Comparison of ENCODE assay signal across 10 mouse cellular contexts in the genomic region with DNA sequence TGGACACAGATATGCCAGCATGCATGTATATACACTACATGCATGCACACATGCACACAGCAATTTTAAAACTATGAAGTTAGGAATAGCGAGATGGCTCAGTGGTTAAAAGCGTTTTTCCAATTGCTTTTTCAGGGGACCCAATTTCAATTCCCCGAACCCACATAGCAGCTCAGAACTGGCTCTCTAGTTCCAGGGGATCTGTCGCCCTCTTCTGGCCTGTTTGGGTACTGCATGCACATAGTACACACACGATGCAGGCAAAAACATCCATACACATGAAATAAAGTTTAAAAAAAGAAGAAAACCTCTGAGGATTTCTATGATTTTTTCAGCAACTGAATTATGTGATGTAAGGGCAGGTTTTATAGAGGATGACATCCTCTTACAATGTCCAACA. TPM values are rescaled to one million over a fixed set of nuclear protein-coding genes. Genes with fewer than 3 reads are reported as not detected.
DNase-seq lines count a peak whose midpoint lies in the region; TF ChIP-seq lines count a peak whose summit lies in the region.
"Had no signal": no experiment of that assay in that cellular context is flagged by ENCODE, and none has a peak within 500 bp of the region (broad histone marks: within the 10 kb centered on the region; RNA-seq: fewer than 3 reads in every experiment).

No protein-coding gene starts in this region.

- no peak for TF ChIP-seq POLR2A in bone marrow, adult 2 months (IDR thresholded peaks at IDR 0.05; ENCODE audit: borderline replicate concordance, control insufficient read depth, low read depth, low read length)

- H3K4me3 ChIP-seq in bone marrow, adult 2 months (replicated peaks; ENCODE audit: control insufficient read depth, low read depth, low read length) = no peak overlapping the region

- H3K4me1 ChIP-seq in bone marrow, adult 2 months (ENCODE audit: control insufficient read depth, insufficient read depth, low read length) = no peaks in the 10 kb centered on the region

- no peaks in the 10 kb centered on the region for H3K36me3 ChIP-seq in splenic B cell, adult 2 months (ENCODE audit: control insufficient read depth, insufficient read depth, low read length, poor library complexity, severe bottlenecking)

- no peak overlapping the region for H3K27ac ChIP-seq in bone marrow, adult 2 months (ENCODE audit: control insufficient read depth, insufficient read depth, low read depth, low read length, poor library complexity)
- H3K27ac ChIP-seq: macrophage had no signal

- 63% methylated on average over 5 of the region's 5 CpGs for WGBS in bone marrow, adult 2 months

- no peaks in the 10 kb centered on the region for H3K27me3 ChIP-seq in splenic B cell, adult 2 months (ENCODE audit: control insufficient read depth, insufficient read depth, low read length, poor library complexity, severe bottlenecking)

- peak; percentile 41 for TF ChIP-seq CTCF in bone marrow, adult 2 months (IDR thresholded peaks at IDR 0.05; ENCODE audit: control insufficient read depth, insufficient read depth, low read length)

- DNase-seq in kidney, adult 18-20 months = peak; percentile 33
- no peak for DNase-seq in kidney, postnatal 14 days
- DNase-seq in retina, adult 2 months (ENCODE audit: low read depth, low spot score) = peak; percentile 15
- no peak for DNase-seq in retina, postnatal 1 day
- peak; percentile 13 for DNase-seq in splenic B cell, adult 2 months (ENCODE audit: low read depth, low spot score)
- DNase-seq in adipocyte (ENCODE audit: low spot score) = no peak
- no peak for DNase-seq in urinary bladder, postnatal 36 days (ENCODE audit: low spot score in 2 of 2)

RNA-seq across cellular contexts. Expression of gene Olfr1349, which starts 3.4 kb away (rescaled TPM):
- not detected in 2 replicates for polyA plus RNA-seq in bone marrow, adult 2 months (2011; ENCODE audit: insufficient read depth, insufficient read length, low replicate concordance, missing spikeins)
- polyA plus RNA-seq: forebrain, embryonic 14.5 days; macrophage had no signal

RNA-seq across cellular contexts. Expression of gene Olfr1348, which starts 17.6 kb away (rescaled TPM):
- polyA plus RNA-seq in bone marrow, adult 2 months (2011; ENCODE audit: insufficient read depth, insufficient read length, low replicate concordance, missing spikeins) = not detected in 2 replicates
- polyA plus RNA-seq: forebrain, embryonic 14.5 days; macrophage had no signal

RNA-seq across cellular contexts. Expression of gene Olfr1347, which starts 26.6 kb away (rescaled TPM):
- polyA plus RNA-seq in bone marrow, adult 2 months (2011; ENCODE audit: insufficient read depth, insufficient read length, low replicate concordance, missing spikeins) = not detected in 2 replicates
- polyA plus RNA-seq: forebrain, embryonic 14.5 days; macrophage had no signal

RNA-seq across cellular contexts. Expression of gene Olfr1350, which starts 38.5 kb away (rescaled TPM):
- not detected in 2 replicates for polyA plus RNA-seq in bone marrow, adult 2 months (2011; ENCODE audit: insufficient read depth, insufficient read length, low replicate concordance, missing spikeins)
- polyA plus RNA-seq: forebrain, embryonic 14.5 days; macrophage had no signal

RNA-seq across cellular contexts. Expression of gene Olfr5, which starts 39.4 kb away (rescaled TPM):
- not detected in 2 replicates for polyA plus RNA-seq in bone marrow, adult 2 months (2011; ENCODE audit: insufficient read depth, insufficient read length, low replicate concordance, missing spikeins)
- polyA plus RNA-seq: forebrain, embryonic 14.5 days; macrophage had no signal

Comparison
In these comparisons a context has a peak if more than half of its experiments do, and no peak if none do; other contexts are left out.
1. DNase-seq: peak in kidney, adult 18-20 months (single experiment), retina, adult 2 months (single experiment) and splenic B cell, adult 2 months (single experiment); none in kidney, postnatal 14 days (single experiment), retina, postnatal 1 day (single experiment), adipocyte (single experiment) and urinary bladder, postnatal 36 days (0 of 2).